Mouse (Mus musculus) ES-E14 (cell line): Measurements from ENCODE around the gene Stau1.

Experiments
- CHD2 ChIP-seq: IDR thresholded peaks from 2 replicates; pipeline ENCODE4 v1.6.1; 2014; ENCODE audit warnings: mild to moderate bottlenecking, low read depth, low read length, inconsistent platforms
- HCFC1 ChIP-seq: IDR thresholded peaks from 2 replicates; pipeline ENCODE4 v1.6.1; 2012; ENCODE audit warnings: low read length, inconsistent platforms, borderline replicate concordance; ENCODE audit not compliant: insufficient read depth
- ZC3H11A ChIP-seq: IDR thresholded peaks from 2 replicates; pipeline ENCODE4 v1.6.1; 2012; ENCODE audit warnings: low read depth, mild to moderate bottlenecking, inconsistent platforms, low read length, borderline replicate concordance

DNA sequence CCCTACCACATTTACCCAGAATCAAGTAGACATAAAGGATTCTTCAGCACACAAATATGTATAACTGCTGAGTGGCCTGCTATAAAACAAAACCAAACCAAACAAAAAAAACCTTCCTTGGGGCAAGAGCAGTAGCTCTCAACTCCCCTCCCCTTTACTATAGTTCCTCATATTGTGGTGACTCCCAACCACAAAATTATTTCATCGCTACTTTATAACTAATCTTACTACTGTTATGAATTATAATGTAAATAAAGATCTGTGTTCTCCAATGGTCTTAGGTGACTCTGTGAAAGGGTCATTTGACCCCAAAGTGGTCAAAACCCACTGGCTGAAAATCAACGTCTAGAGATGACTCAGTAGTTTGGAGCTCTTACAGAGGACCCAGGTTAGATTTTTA is 15.9 kb downstream of the Stau1 start:
- no peak for TF ChIP-seq CHD2
- no peak for TF ChIP-seq ZC3H11A
- TF ChIP-seq HCFC1, result no peak
